Mouse (Mus musculus) olfactory bulb, adult 2 months (tissue): ENCODE data around the gene Cpsf4.

Source experiments
- CTCF ChIP-seq: fragments of 200-500 bp; IDR thresholded peaks from 2 replicates; pipeline ENCODE4 v1.5.1; 2012; ENCODE audit warnings: low read depth, mild to moderate bottlenecking, low read length, moderate library complexity; ENCODE audit not compliant: insufficient read depth
- POLR2A ChIP-seq: fragments of 200-500 bp; IDR thresholded peaks from 2 replicates; pipeline ENCODE4 v1.6.1; 2012; ENCODE audit warnings: mild to moderate bottlenecking, low read depth, low read length, moderate library complexity; ENCODE audit not compliant: insufficient read depth

DNA sequence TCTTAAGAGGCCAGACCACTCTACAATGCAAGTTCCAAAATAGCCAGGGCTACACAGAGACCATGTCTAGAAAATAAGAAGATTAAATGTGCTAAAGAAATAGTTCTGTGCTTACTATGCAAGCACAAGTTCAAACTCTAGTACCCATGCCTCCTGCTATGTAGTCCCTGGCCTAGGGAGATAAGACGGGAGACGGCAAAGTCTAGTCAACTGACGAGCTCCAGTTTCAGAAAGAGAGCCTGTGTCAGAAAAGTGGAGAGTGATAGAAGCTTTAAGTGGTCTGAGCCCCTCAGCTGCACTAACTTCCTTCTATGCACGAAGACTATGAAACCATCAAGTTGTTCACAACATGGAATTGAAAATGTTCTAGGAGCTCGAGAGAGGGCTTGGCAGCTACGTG lies 17.7 kb upstream of the Cpsf4 start:
- TF ChIP-seq CTCF (no peak), POLR2A (no peak)
